In the genomic region with DNA sequence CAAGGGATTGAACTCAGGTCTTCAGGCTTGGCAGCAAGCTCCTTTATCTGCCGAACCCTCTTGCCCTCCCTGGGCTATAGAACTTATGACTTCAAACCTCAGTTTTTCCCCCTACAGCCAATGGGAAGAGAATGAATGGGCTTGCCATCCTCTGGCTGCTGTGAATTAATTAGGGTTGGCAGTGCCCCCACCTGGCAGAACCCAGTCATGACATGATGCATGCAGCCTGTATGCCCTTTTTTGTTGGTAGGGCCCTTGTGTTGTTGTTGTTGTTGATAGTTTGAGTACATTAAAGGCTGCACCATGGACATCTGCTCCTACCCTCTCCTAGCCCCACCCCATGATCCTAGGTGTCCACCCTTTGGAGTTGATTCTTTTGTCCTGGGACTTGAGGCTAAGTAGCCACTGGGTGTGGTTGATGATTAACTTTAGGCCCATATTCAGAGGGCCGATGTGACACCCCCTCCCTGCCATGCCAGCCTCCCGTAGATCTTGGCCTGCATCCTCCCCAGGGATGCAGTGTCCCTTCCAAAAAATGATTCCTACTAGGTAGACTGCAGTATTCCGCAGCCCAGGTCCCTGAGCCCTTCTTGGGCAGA, we compare ENCODE assay signal across 8 mouse cellular contexts. TPM values are rescaled to one million over a fixed set of nuclear protein-coding genes. Genes with fewer than 3 reads are reported as not detected.
DNase-seq lines count a peak whose midpoint lies in the region; ATAC-seq and TF ChIP-seq lines count a peak whose summit lies in the region.

No protein-coding gene starts in this region.

- no peak overlapping the region for H3K4me2 ChIP-seq in intestine, embryonic 16.5 days (ENCODE audit: low read depth, low read length)
- H3K4me2 ChIP-seq in stomach, postnatal 0 days (replicated peaks; ENCODE audit: low read depth): no peak overlapping the region

- no peak for TF ChIP-seq EP300 in ES-Bruce4 (IDR thresholded peaks at IDR 0.05; ENCODE audit: insufficient read depth, low read depth, low read length)
- TF ChIP-seq EP300 in stomach, postnatal 0 days (optimal IDR thresholded peaks at IDR 0.05): no peak

- no peak; the same call in 1 of the 2 replicates for ATAC-seq in intestine, embryonic 16.5 days
- ATAC-seq in stomach, postnatal 0 days (ENCODE audit: low FRiP score, low TSS enrichment): no peak

- H3K36me3 ChIP-seq in ES-Bruce4 (ENCODE audit: control insufficient read depth, insufficient read depth, low read length, poor library complexity, severe bottlenecking): no peaks in the 10 kb centered on the region
- H3K36me3 ChIP-seq in intestine, embryonic 16.5 days (ENCODE audit: control insufficient read depth, insufficient read depth, low read length): no peaks in the 10 kb centered on the region
- H3K36me3 ChIP-seq in stomach, postnatal 0 days (ENCODE audit: control insufficient read depth, insufficient read depth, low read length): no peaks in the 10 kb centered on the region

- 59% methylated on average over 4 of the region's 4 CpGs for WGBS in intestine, embryonic 16.5 days
- 56% methylated on average over 4 of the region's 4 CpGs for WGBS in stomach, postnatal 0 days

- peak; percentile 63 for DNase-seq in gastrocnemius, adult 18-20 months (ENCODE audit: low spot score)
- DNase-seq in gastrocnemius, postnatal 14 days: no peak
- DNase-seq in lung, postnatal 36 days: peak; percentile 85
- peak; percentile 59 for DNase-seq in stomach, postnatal 0 days (ENCODE audit: low spot score)
- DNase-seq in layer of hippocampus, postnatal 14 days (ENCODE audit: low spot score in 2 of 2): no peak

- no peak overlapping the region for H3K4me3 ChIP-seq in ES-Bruce4 (ENCODE audit: low read depth, low read length)
- no peak overlapping the region for H3K4me3 ChIP-seq in embryonic fibroblast, embryonic 13.5 days (ENCODE audit: insufficient read depth, low read length)
- no peak overlapping the region for H3K4me3 ChIP-seq in intestine, embryonic 16.5 days (ENCODE audit: low read length)
- no peak overlapping the region for H3K4me3 ChIP-seq in stomach, postnatal 0 days (ENCODE audit: low read depth, low read length)

- H3K9ac ChIP-seq in ES-Bruce4 (ENCODE audit: low read depth, poor library complexity, severe bottlenecking): no peak overlapping the region
- 0 out of 2 replicates have a peak overlapping the region, but pooled peaks have one; percentile 17 for H3K9ac ChIP-seq in intestine, embryonic 16.5 days (ENCODE audit: low read depth, low read length)
- H3K9ac ChIP-seq in stomach, postnatal 0 days (ENCODE audit: low read length): no peak overlapping the region

- H3K9me3 ChIP-seq in ES-Bruce4 (replicated peaks; ENCODE audit: control insufficient read depth, insufficient read depth, low read length, poor library complexity, severe bottlenecking): no peaks in the 10 kb centered on the region
- H3K9me3 ChIP-seq in intestine, embryonic 16.5 days (ENCODE audit: control insufficient read depth, low read length): no peaks in the 10 kb centered on the region
- H3K9me3 ChIP-seq in stomach, postnatal 0 days (ENCODE audit: control insufficient read depth, low read length): no peaks in the 10 kb centered on the region

- peak; percentile 69 for TF ChIP-seq CTCF in ES-Bruce4 (IDR thresholded peaks at IDR 0.05; ENCODE audit: low read depth, low read length)
- peak; percentile 39; the same call in 1 of the 2 replicates for TF ChIP-seq CTCF in embryonic fibroblast, embryonic 13.5 days (IDR thresholded peaks at IDR 0.05; ENCODE audit: borderline replicate concordance, insufficient read depth, low read length)
- TF ChIP-seq CTCF in stomach, postnatal 0 days (IDR thresholded peaks at IDR 0.05; ENCODE audit: low read depth): peak; percentile 73

- no peak overlapping the region for H3K27ac ChIP-seq in ES-Bruce4 (ENCODE audit: insufficient read depth, low read length)
- H3K27ac ChIP-seq in embryonic fibroblast, embryonic 13.5 days (ENCODE audit: insufficient read depth, low read length): no peak overlapping the region
- H3K27ac ChIP-seq in intestine, embryonic 16.5 days (ENCODE audit: low read length): no peak overlapping the region
- peak overlapping the region; percentile 75; the same call in 1 of the 2 replicates for H3K27ac ChIP-seq in stomach, postnatal 0 days (replicated peaks)

- peaks cover 16% of the 10 kb centered on the region for H3K4me1 ChIP-seq in ES-Bruce4 (ENCODE audit: control insufficient read depth, insufficient read depth, low read length)
- H3K4me1 ChIP-seq in embryonic fibroblast, embryonic 13.5 days (ENCODE audit: control insufficient read depth, insufficient read depth, low read length): peaks cover 25% of the 10 kb centered on the region
- H3K4me1 ChIP-seq in intestine, embryonic 16.5 days (ENCODE audit: control insufficient read depth, insufficient read depth, low read length): peaks cover 66% of the 10 kb centered on the region
- H3K4me1 ChIP-seq in stomach, postnatal 0 days (replicated peaks; ENCODE audit: control insufficient read depth, insufficient read depth): peaks cover 17% of the 10 kb centered on the region

- intact Hi-C loops in gastrocnemius, postnatal 14 days (cut with DNase I; ENCODE audit: low total_unique reads): loop anchor here (5.0 kb wide), 1 partner anchor 53 kb away; no protein-coding TSS in a partner anchor

- no peaks in the 10 kb centered on the region for H3K27me3 ChIP-seq in ES-Bruce4 (ENCODE audit: control insufficient read depth, insufficient read depth, low read length, poor library complexity, severe bottlenecking)
- H3K27me3 ChIP-seq in intestine, embryonic 16.5 days (replicated peaks; ENCODE audit: control insufficient read depth, insufficient read depth, low read length): no peaks in the 10 kb centered on the region
- no peaks in the 10 kb centered on the region for H3K27me3 ChIP-seq in stomach, postnatal 0 days (ENCODE audit: control insufficient read depth, insufficient read depth, low read length)

- TF ChIP-seq POLR2A in ES-Bruce4 (IDR thresholded peaks at IDR 0.05; ENCODE audit: insufficient read depth, low read length): no peak
- TF ChIP-seq POLR2A in embryonic fibroblast, embryonic 13.5 days (IDR thresholded peaks at IDR 0.05; ENCODE audit: low read depth, low read length): no peak

RNA-seq across cellular contexts. Expression of gene Trak1, which starts 57.6 kb away (rescaled TPM):
- 100 to 1,000 TPM; 172 to 191 TPM for total RNA-seq in gastrocnemius, adult 18-20 months (2021)
- total RNA-seq in gastrocnemius, postnatal 14 days (2021): 100 to 1,000 TPM; 167 to 178 TPM
- 40.3 and 44.1 TPM in 2 replicates for polyA plus RNA-seq in ES-Bruce4 (2011; ENCODE audit: insufficient read depth, insufficient read length, low read depth, missing spikeins)
- 38.4 and 41.5 TPM in 2 replicates for polyA plus RNA-seq in embryonic fibroblast, embryonic 13.5 days (2011; ENCODE audit: insufficient read length, low read depth, missing spikeins)
- 21.7 and 23.7 TPM in 2 replicates for polyA plus RNA-seq in intestine, embryonic 16.5 days (2015; fragmentation: Nextera tagmentation; extraction: Ambion mirVana)
- 24.0 and 27.7 TPM in 2 replicates for polyA plus RNA-seq in stomach, postnatal 0 days (2015; fragmentation: Nextera tagmentation; extraction: Ambion mirVana)
- 100 to 1,000 TPM; 230 to 235 TPM for total RNA-seq in layer of hippocampus, postnatal 14 days (2021)

Comparison
In these comparisons a context has a peak if more than half of its experiments do, and no peak if none do; other contexts are left out.
1. DNase-seq: peak in gastrocnemius, adult 18-20 months (single experiment), lung, postnatal 36 days (single experiment) and stomach, postnatal 0 days (single experiment); none in gastrocnemius, postnatal 14 days (single experiment) and layer of hippocampus, postnatal 14 days (0 of 2).
2. Peak in every context shown above with its lines, with median percentiles within 50 percentile points of each other: CTCF ChIP-seq.